Mouse (Mus musculus): Measurements from ENCODE around the gene Naglu. TPM values are rescaled to one million over a fixed set of nuclear protein-coding genes. Genes with fewer than 3 reads are reported as not detected.
"Not testable (repeated sequence)": the region's sequence is repeated elsewhere in the genome, so short reads cannot be mapped to it uniquely, and the experiment has no call there.

Naglu gene
- polyA plus RNA-seq, 1 experiment from 2014 or later, result 10.8 TPM

DNA sequence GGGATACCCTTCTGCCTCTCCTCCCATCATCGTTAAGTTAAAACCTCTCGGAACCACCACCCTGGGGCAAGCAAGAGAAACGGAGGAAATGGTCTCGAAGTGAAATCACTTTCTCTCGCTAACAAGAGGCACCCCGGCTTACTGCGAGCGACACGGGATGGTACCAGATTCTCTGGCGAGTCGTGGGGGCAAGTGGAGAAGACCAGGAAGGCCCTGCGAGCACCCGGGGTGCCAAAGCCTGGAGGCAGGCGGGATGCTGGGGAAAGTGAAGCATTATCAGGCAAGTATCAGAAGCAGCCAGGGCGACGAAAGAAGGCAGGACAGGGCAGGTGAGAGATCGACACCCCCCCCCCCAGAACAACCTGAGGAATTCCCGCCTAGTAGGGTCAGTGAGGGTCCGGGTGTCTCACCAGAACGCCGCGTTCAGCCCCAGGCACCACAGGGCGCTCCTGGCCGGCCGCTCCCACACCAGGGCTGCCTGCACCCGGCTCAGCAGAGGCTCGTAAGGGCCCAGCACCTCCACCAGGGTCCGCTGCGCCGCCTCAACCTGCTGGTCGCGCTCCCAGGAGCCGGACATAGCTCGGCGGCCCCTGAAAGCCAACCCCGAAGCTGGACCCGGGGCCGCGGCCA, 49.4 kb downstream of the Naglu start:
- H3K4me1 ChIP-seq, result peaks cover 27% of the 10 kb centered on the region
- no peaks in the 10 kb centered on the region for H3K9me3 ChIP-seq
- H3K4me3 ChIP-seq, result peak overlapping the region; percentile 93
- H3K4me2 ChIP-seq (replicated peaks), result peak overlapping the region; percentile 93
- H3K9ac ChIP-seq, result peak overlapping the region; percentile 93
- H3K36me3 ChIP-seq, result peaks cover 24% of the 10 kb centered on the region
- no peaks in the 10 kb centered on the region for H3K27me3 ChIP-seq (replicated peaks)
- under 1% methylated on average over 39 of the region's 39 CpGs for WGBS
- peak overlapping the region; percentile 76 for H3K27ac ChIP-seq
- ATAC-seq (ENCODE audit: low FRiP score, low read depth), result peak; percentile 80

DNA sequence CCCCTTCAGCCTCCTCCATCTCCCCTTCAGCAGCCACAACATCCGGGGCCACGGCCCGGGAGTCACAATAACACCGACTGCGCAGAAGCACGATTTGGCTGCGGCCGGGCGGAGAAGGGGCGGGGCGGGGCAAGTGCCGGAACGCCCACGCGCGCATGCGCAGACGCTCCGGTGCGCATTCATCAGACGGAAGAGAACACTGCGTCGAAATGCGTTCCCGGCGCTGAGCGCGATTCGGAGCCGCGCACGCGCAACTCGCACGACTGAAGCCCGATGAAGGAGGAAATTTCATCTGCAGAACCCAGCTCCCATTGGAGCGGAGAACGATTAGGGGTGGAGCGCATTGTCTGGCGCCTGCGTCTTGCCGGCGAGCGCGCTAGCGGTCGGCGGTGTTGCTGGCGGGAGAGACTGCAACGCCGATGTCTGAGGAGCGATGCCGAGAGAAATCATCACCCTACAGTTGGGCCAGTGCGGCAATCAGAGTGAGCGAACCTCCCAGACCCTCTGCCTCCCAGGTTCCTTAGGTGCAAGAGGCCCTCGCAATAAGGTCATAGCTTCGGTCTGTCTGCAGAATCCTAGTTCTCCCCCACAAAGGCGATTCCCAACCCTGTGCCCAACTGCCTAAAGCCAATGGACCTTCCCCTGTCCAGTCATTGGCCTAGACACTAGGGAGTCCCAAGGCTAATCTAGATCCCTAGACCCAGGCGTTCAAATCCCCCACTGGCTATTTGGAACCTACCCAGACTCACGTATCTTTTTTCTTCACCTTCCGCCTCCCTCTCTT, 50.1 kb downstream of the Naglu start, which contains the start of the genes Retreg3 and Tubg1:
Gene Retreg3, minus strand, starts transcription at position 133 of the 784 bp plus-strand sequence.
Gene Tubg1, plus strand, starts transcription at position 178 of the 784 bp plus-strand sequence.
- Histone ChIP-seq H3K27ac (peak within 1 kb of the TSS; percentile 78), H3K4me1 (peaks cover 25% of the 10 kb centered on the region), H3K9ac (peak within 1 kb of the TSS; percentile 93), H3K4me2 (replicated peaks) (peak within 1 kb of the TSS; percentile 93), H3K27me3 (replicated peaks) (no peaks in the 10 kb centered on the region), H3K9me3 (no peaks in the 10 kb centered on the region), H3K4me3 (peak within 1 kb of the TSS; percentile 93), H3K36me3 (peaks cover 28% of the 10 kb centered on the region)
- WGBS, result under 1% methylated on average over 61 of the region's 61 CpGs
- ATAC-seq (ENCODE audit: low FRiP score, low read depth), result peak; percentile 93

- ATAC-seq (ENCODE audit: low FRiP score, low read depth), result no peak
- H3K4me2 ChIP-seq (replicated peaks), result peak overlapping the region; percentile 93
- H3K4me3 ChIP-seq, result peak overlapping the region; percentile 93
- H3K27ac ChIP-seq, result no peak overlapping the region
- peaks cover 24% of the 10 kb centered on the region for H3K4me1 ChIP-seq
- 23% methylated on average over 19 of the region's 19 CpGs for WGBS
- no peaks in the 10 kb centered on the region for H3K9me3 ChIP-seq
- H3K36me3 ChIP-seq, result peaks cover 35% of the 10 kb centered on the region
- peak overlapping the region; percentile 66 for H3K9ac ChIP-seq
- no peaks in the 10 kb centered on the region for H3K27me3 ChIP-seq (replicated peaks)
Observed at GRCm38 (mm10) chr11:101120545-101121188, 50.9 kb downstream of the Naglu start.

DNA sequence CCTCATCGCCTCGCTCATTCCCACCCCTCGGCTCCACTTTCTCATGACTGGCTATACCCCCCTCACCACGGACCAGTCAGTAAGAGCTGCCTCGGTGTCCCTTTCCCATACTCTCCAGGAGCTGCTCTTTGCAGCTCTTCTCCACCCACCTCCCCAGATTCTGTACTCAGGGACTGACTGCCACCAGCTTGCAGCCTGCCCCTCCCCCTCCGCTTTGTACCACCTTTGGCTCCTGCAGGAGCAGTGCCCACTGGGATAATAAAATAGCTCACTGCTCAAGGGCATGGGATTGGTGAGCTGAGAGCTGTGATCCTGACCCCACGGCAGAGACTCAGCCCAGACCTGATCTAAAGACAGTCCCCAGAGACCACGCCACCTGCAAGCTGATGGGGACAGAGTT, 54.7 kb downstream of the Naglu start:
- H3K9ac ChIP-seq; H3K9me3 ChIP-seq; H3K4me2 ChIP-seq (replicated peaks); H3K4me3 ChIP-seq; H3K27me3 ChIP-seq (replicated peaks); ATAC-seq (ENCODE audit: low FRiP score, low read depth); H3K27ac ChIP-seq: not testable (repeated sequence)
- 95% methylated on average over 8 of the region's 8 CpGs for WGBS
- H3K4me1 ChIP-seq, result peaks cover 13% of the 10 kb centered on the region
- H3K36me3 ChIP-seq, result peaks cover 49% of the 10 kb centered on the region

DNA sequence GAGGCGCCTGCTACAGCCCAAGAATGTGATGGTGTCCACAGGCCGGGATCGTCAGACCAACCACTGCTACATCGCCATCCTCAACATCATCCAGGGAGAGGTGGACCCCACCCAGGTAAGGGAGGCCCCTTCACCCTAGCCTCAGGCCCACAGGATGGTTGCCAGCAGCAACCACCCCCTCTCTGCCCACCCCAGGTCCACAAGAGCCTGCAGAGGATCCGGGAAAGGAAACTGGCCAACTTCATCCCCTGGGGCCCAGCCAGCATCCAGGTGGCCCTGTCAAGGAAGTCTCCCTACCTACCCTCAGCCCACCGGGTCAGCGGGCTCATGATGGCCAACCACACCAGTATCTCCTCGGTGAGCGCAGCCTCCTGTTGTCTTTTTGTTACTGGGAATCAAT, 55.2 kb downstream of the Naglu start:
- not testable (repeated sequence) for H3K4me2 ChIP-seq (replicated peaks); H3K9me3 ChIP-seq; H3K9ac ChIP-seq; ATAC-seq (ENCODE audit: low FRiP score, low read depth); H3K27ac ChIP-seq; H3K27me3 ChIP-seq (replicated peaks); H3K4me3 ChIP-seq
- 95% methylated on average over 8 of the region's 9 CpGs for WGBS
- peaks cover 14% of the 10 kb centered on the region for H3K4me1 ChIP-seq
- H3K36me3 ChIP-seq, result peaks cover 49% of the 10 kb centered on the region

- WGBS, result 91% methylated on average over 1 of the region's 1 CpGs
- Histone ChIP-seq H3K27ac (no peak overlapping the region), H3K36me3 (peaks cover 49% of the 10 kb centered on the region), H3K9me3 (no peaks in the 10 kb centered on the region), H3K9ac (no peak overlapping the region), H3K4me1 (0 out of 2 replicates have a peak, but pooled peaks cover 3% of the 10 kb centered on the region), H3K4me2 (replicated peaks) (no peak overlapping the region), H3K4me3 (no peak overlapping the region), H3K27me3 (replicated peaks) (no peaks in the 10 kb centered on the region)
- no peak for ATAC-seq (ENCODE audit: low FRiP score, low read depth)
Observed at GRCm38 (mm10) chr11:101127075-101127474, 57.3 kb downstream of the Naglu start.

Small RNA genes within 50 kb of the gene (microRNA-seq; reads per million reads assigned to microRNA genes)
- 2.8 reads per million, percentile 7 among the genes with 10 or more reads in this experiment for gene Mir6928

Other genes starting within 250 kb of the Naglu start
- 18.2 and 19.6 TPM in 2 replicates for gene Stat5b, start 219.3 kb upstream of the Naglu start, polyA plus RNA-seq (2016; fragmentation: Nextera tagmentation; extraction: Ambion mirVana)
- 1.7 and 1.9 TPM in 2 replicates for gene Stat5a, start 210.7 kb upstream of the Naglu start, polyA plus RNA-seq (2016; fragmentation: Nextera tagmentation; extraction: Ambion mirVana)
- 58.8 and 66.9 TPM in 2 replicates for gene Stat3, start 130.5 kb upstream of the Naglu start, polyA plus RNA-seq (2016; fragmentation: Nextera tagmentation; extraction: Ambion mirVana)
- gene Cavin1, start 99.1 kb upstream of the Naglu start, polyA plus RNA-seq (2016; fragmentation: Nextera tagmentation; extraction: Ambion mirVana), result 35.0 and 36.0 TPM in 2 replicates
- gene Atp6v0a1, start 60.6 kb upstream of the Naglu start, polyA plus RNA-seq (2016; fragmentation: Nextera tagmentation; extraction: Ambion mirVana), result 71.1 and 81.7 TPM in 2 replicates
- 0.14 and 0.29 TPM in 2 replicates for gene Hsd17b1, start 8.4 kb downstream of the Naglu start, polyA plus RNA-seq (2016; fragmentation: Nextera tagmentation; extraction: Ambion mirVana)
- gene Coasy, start 12.6 kb downstream of the Naglu start, polyA plus RNA-seq (2016; fragmentation: Nextera tagmentation; extraction: Ambion mirVana), result 50.8 and 54.5 TPM in 2 replicates
- gene Mlx, start 17.3 kb downstream of the Naglu start, polyA plus RNA-seq (2016; fragmentation: Nextera tagmentation; extraction: Ambion mirVana), result 59.6 and 68.0 TPM in 2 replicates
- 31.4 and 34.3 TPM in 2 replicates for gene Psmc3ip, start 25.4 kb downstream of the Naglu start, polyA plus RNA-seq (2016; fragmentation: Nextera tagmentation; extraction: Ambion mirVana)
- 22.2 and 27.8 TPM in 2 replicates for gene Retreg3, start 49.9 kb downstream of the Naglu start, polyA plus RNA-seq (2016; fragmentation: Nextera tagmentation; extraction: Ambion mirVana)
- gene Tubg1, start 49.9 kb downstream of the Naglu start, polyA plus RNA-seq (2016; fragmentation: Nextera tagmentation; extraction: Ambion mirVana), result 87.5 and 93.5 TPM in 2 replicates
- 13.4 and 15.1 TPM in 2 replicates for gene Tubg2, start 85.9 kb downstream of the Naglu start, polyA plus RNA-seq (2016; fragmentation: Nextera tagmentation; extraction: Ambion mirVana)
- 1.7 and 2.2 TPM in 2 replicates for gene Cntnap1, start 100.5 kb downstream of the Naglu start, polyA plus RNA-seq (2016; fragmentation: Nextera tagmentation; extraction: Ambion mirVana)
- gene Plekhh3, start 101.3 kb downstream of the Naglu start, polyA plus RNA-seq (2016; fragmentation: Nextera tagmentation; extraction: Ambion mirVana), result 16.1 and 17.1 TPM in 2 replicates
- gene Ccr10, start 105.4 kb downstream of the Naglu start, polyA plus RNA-seq (2016; fragmentation: Nextera tagmentation; extraction: Ambion mirVana), result 0.29 and 0.37 TPM in 2 replicates
- gene Ezh1, start 156.5 kb downstream of the Naglu start, polyA plus RNA-seq (2016; fragmentation: Nextera tagmentation; extraction: Ambion mirVana), result 14.1 and 14.3 TPM in 2 replicates
- gene Ramp2, start 176.0 kb downstream of the Naglu start, polyA plus RNA-seq (2016; fragmentation: Nextera tagmentation; extraction: Ambion mirVana), result 73.4 and 79.4 TPM in 2 replicates
- gene Vps25, start 183.7 kb downstream of the Naglu start, polyA plus RNA-seq (2016; fragmentation: Nextera tagmentation; extraction: Ambion mirVana), result 101 and 103 TPM in 2 replicates
- gene Wnk4, start 190.6 kb downstream of the Naglu start, polyA plus RNA-seq (2016; fragmentation: Nextera tagmentation; extraction: Ambion mirVana), result 6.2 and 7.5 TPM in 2 replicates
- gene Cntd1, start 209.0 kb downstream of the Naglu start, polyA plus RNA-seq (2016; fragmentation: Nextera tagmentation; extraction: Ambion mirVana), result 1.1 and 1.3 TPM in 2 replicates
- gene Coa3, start 209.1 kb downstream of the Naglu start, polyA plus RNA-seq (2016; fragmentation: Nextera tagmentation; extraction: Ambion mirVana), result 201 and 213 TPM in 2 replicates
- 168 and 174 TPM in 2 replicates for gene Becn1, start 232.3 kb downstream of the Naglu start, polyA plus RNA-seq (2016; fragmentation: Nextera tagmentation; extraction: Ambion mirVana)
- gene Psme3, start 246.2 kb downstream of the Naglu start, polyA plus RNA-seq (2016; fragmentation: Nextera tagmentation; extraction: Ambion mirVana), result 155 and 168 TPM in 2 replicates

Measured in neural tube, embryonic 12.5 days (tissue).